Comparison of ENCODE assay signal across 15 mouse cellular contexts in genomic region chr7:79302586-79302985, GRCm38 (mm10). TPM values are rescaled to one million over a fixed set of nuclear protein-coding genes. Genes with fewer than 3 reads are reported as not detected.
DNase-seq lines count a peak whose midpoint lies in the region; ATAC-seq and TF ChIP-seq lines count a peak whose summit lies in the region.
"Had no signal": no experiment of that assay in that cellular context is flagged by ENCODE, and none has a peak within 500 bp of the region (broad histone marks: within the 10 kb centered on the region; RNA-seq: fewer than 3 reads in every experiment).

No protein-coding gene starts in this region.

- intact Hi-C loops in heart, postnatal 36 days (cut with DNase I): no loop called here

- peaks cover 50% of the 10 kb centered on the region for H3K4me1 ChIP-seq in heart, embryonic 10.5 days
- peaks cover 33% of the 10 kb centered on the region for H3K4me1 ChIP-seq in intestine, postnatal 0 days (replicated peaks; ENCODE audit: control insufficient read depth, insufficient read depth, low read length)

- no peak overlapping the region for H3K4me3 ChIP-seq in heart, embryonic 10.5 days
- no peak overlapping the region for H3K4me3 ChIP-seq in intestine, postnatal 0 days (ENCODE audit: low read depth, low read length)
- H3K4me3 ChIP-seq: forebrain, embryonic 12.5 days; limb, embryonic 10.5 days; liver, embryonic 13.5 days had no signal

- no peak overlapping the region for H3K9ac ChIP-seq in intestine, postnatal 0 days (ENCODE audit: low read depth, low read length)
- H3K9ac ChIP-seq: forebrain, embryonic 12.5 days; liver, embryonic 13.5 days had no signal

- no peaks in the 10 kb centered on the region for H3K27me3 ChIP-seq in heart, embryonic 10.5 days (ENCODE audit: insufficient read depth, poor library complexity, severe bottlenecking)
- H3K27me3 ChIP-seq in intestine, postnatal 0 days (replicated peaks; ENCODE audit: control insufficient read depth, insufficient read depth, low read length): no peaks in the 10 kb centered on the region
- H3K27me3 ChIP-seq: forebrain, embryonic 12.5 days; liver, embryonic 13.5 days had no signal

- DNase-seq in heart, embryonic 10.5 days (ENCODE audit: low spot score): no peak
- no peak for DNase-seq in heart, postnatal 36 days
- peak; percentile 77 for DNase-seq in adrenal gland, adult 8-10 months
- peak; percentile 61 for DNase-seq in adrenal gland, postnatal 25 days
- DNase-seq in left cerebral cortex, adult 11 months (ENCODE audit: low spot score): no peak
- DNase-seq: heart, postnatal 14 days; kidney, postnatal 4 days; layer of hippocampus, postnatal 36 days; liver, embryonic 13.5 days; lung, postnatal 10 days had no signal

- ATAC-seq in intestine, postnatal 0 days: peak; percentile 45
- no peak for ATAC-seq in monocyte, adult 5-6 weeks (replicated peaks; ENCODE audit: insufficient number of reproducible peaks, low FRiP score, low TSS enrichment, poor library complexity, severe bottlenecking)

- TF ChIP-seq CTCF in intestine, postnatal 0 days (IDR thresholded peaks at IDR 0.05; ENCODE audit: low read depth): no peak

- peak overlapping the region; percentile 6; the same call in 1 of the 2 replicates for H3K4me2 ChIP-seq in intestine, postnatal 0 days (replicated peaks; ENCODE audit: low read depth)
- H3K4me2 ChIP-seq: forebrain, embryonic 12.5 days; heart, embryonic 11.5 days; liver, embryonic 13.5 days had no signal

- H3K9me3 ChIP-seq in heart, embryonic 10.5 days: no peaks in the 10 kb centered on the region
- H3K9me3 ChIP-seq in intestine, postnatal 0 days (ENCODE audit: control insufficient read depth): no peaks in the 10 kb centered on the region
- H3K9me3 ChIP-seq: forebrain, embryonic 12.5 days; limb, embryonic 10.5 days; liver, embryonic 13.5 days had no signal

- WGBS in heart, embryonic 10.5 days: 51% methylated on average over 2 of the region's 2 CpGs
- WGBS in intestine, postnatal 0 days: 55% methylated on average over 2 of the region's 2 CpGs

- H3K27ac ChIP-seq in heart, embryonic 10.5 days: 0 out of 2 replicates have a peak overlapping the region, but pooled peaks have one; percentile 49
- peak overlapping the region; percentile 73 for H3K27ac ChIP-seq in intestine, postnatal 0 days (ENCODE audit: low read depth, low read length)
- H3K27ac ChIP-seq: limb, embryonic 10.5 days; liver, embryonic 13.5 days had no signal

- peaks cover 9% of the 10 kb centered on the region; the same call in 1 of the 2 replicates for H3K36me3 ChIP-seq in heart, embryonic 10.5 days
- peaks cover 15% of the 10 kb centered on the region for H3K36me3 ChIP-seq in intestine, postnatal 0 days (ENCODE audit: control insufficient read depth, insufficient read depth)

RNA-seq across cellular contexts. Expression of gene Abhd2, which starts 29.6 kb away (rescaled TPM):
- 4.7 and 5.4 TPM in 2 replicates for polyA plus RNA-seq in heart, embryonic 10.5 days (2016; fragmentation: Nextera tagmentation; extraction: Ambion mirVana)
- total RNA-seq in heart, postnatal 36 days (2021): 10 to 100 TPM; 29.7 to 37.5 TPM
- 1,000 to 10,000 TPM; 1,088 to 1,472 (median 1,425) TPM for total RNA-seq in adrenal gland, adult 8-10 months (2022)
- total RNA-seq in adrenal gland, postnatal 25 days (2021): 1,323 and 1,340 TPM in 2 replicates
- polyA plus RNA-seq in intestine, postnatal 0 days (2015; fragmentation: Nextera tagmentation; extraction: Ambion mirVana): 34.8 and 36.2 TPM in 2 replicates
- total RNA-seq in monocyte, adult 5-6 weeks (2017): 39.9 to 69.6 TPM (median 41.0 TPM) in 3 replicates

Comparison
In these comparisons a context has a peak if more than half of its experiments do, and no peak if none do; other contexts are left out.
1. DNase-seq: peak in adrenal gland, adult 8-10 months (single experiment) and adrenal gland, postnatal 25 days (single experiment); none in heart, embryonic 10.5 days (single experiment), heart, postnatal 36 days (0 of 2) and left cerebral cortex, adult 11 months (single experiment).
2. RNA of gene Abhd2, which starts 29.6 kb away (total RNA-seq): 1,088 to 1,472 TPM in adrenal gland, adult 8-10 months and 1,323 to 1,340 TPM in adrenal gland, postnatal 25 days; 39.9 to 69.6 TPM in monocyte, adult 5-6 weeks and 29.7 to 37.5 TPM in heart, postnatal 36 days; every median in the first group is over 10 times any median in the second.